Mouse (Mus musculus): ENCODE measurements around the gene Mrpl2. TPM values are rescaled to one million over a fixed set of nuclear protein-coding genes. Genes with fewer than 3 reads are reported as not detected.

Gene Mrpl2
- total RNA-seq, 2 experiments from 2014 or later: 51.1 to 54.3 TPM

DNA sequence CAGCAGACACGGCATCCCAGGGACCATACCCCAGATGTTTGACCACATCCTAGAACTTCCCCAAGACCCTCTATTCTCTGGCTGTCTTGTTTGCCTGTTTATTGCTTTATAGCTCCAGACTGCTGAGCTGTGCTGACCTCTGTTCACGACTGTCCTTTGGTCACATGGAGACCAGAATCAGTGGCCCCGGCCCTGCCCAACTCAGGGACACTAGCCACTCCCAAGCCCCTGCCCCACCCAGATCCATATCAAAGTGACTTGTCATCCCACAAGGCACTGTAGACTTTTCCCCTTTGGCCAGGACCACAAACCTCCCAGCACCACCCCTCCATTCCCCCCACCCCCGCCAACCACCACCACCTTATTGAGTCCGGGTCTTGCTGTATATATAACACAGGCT is 53.2 kb downstream of the Mrpl2 start:
- no peak for DNase-seq (ENCODE audit: low spot score in 2 of 2)

Other genes with a start within 250 kb of the Mrpl2 start
- 1 to 10 TPM; 2.8 to 4.1 TPM for gene Crip3, start 217.3 kb upstream of the Mrpl2 start, total RNA-seq (2021)
- gene Slc22a7, start 207.8 kb upstream of the Mrpl2 start, total RNA-seq (2021): under 1 TPM; 0.19 to 0.39 TPM
- 100 to 1,000 TPM; 123 to 125 TPM for gene Ttbk1, start 158.6 kb upstream of the Mrpl2 start, total RNA-seq (2021)
- gene Dnph1, start 149.5 kb upstream of the Mrpl2 start, total RNA-seq (2021): 1 to 10 TPM; 5.7 TPM
- gene Cul9, start 99.8 kb upstream of the Mrpl2 start, total RNA-seq (2021): 10 to 100 TPM; 42.7 to 43.9 TPM
- gene Srf, start 90.1 kb upstream of the Mrpl2 start, total RNA-seq (2021): 10 to 100 TPM; 62.7 to 65.5 TPM
- gene Ptk7, start 16.7 kb upstream of the Mrpl2 start, total RNA-seq (2021): 10 to 100 TPM; 11.2 to 11.4 TPM
- gene Klc4, start 207 bp upstream of the Mrpl2 start, total RNA-seq (2021): 10 to 100 TPM; 15.1 to 16.7 TPM
- gene Cul7, start 4.1 kb downstream of the Mrpl2 start, total RNA-seq (2021): 10 to 100 TPM; 23.8 to 24.4 TPM
- gene Rrp36, start 28.1 kb downstream of the Mrpl2 start, total RNA-seq (2021): 10 to 100 TPM; 12.5 to 15.7 TPM
- gene Mea1, start 32.6 kb downstream of the Mrpl2 start, total RNA-seq (2021): 100 to 1,000 TPM in 1 of 2 experiments, 10 to 100 TPM in 1; 98.2 to 103 TPM
- 100 to 1,000 TPM; 174 to 176 TPM for gene Klhdc3, start 34.7 kb downstream of the Mrpl2 start, total RNA-seq (2021)
- gene Ppp2r5d, start 58.9 kb downstream of the Mrpl2 start, total RNA-seq (2021): 10 to 100 TPM; 88.1 to 92.2 TPM
- gene Pex6, start 65.2 kb downstream of the Mrpl2 start, total RNA-seq (2021): 10 to 100 TPM; 32.0 to 36.8 TPM
- gene Gnmt, start 82.9 kb downstream of the Mrpl2 start, total RNA-seq (2021): under 1 TPM; 0.76 to 0.98 TPM
- gene Cnpy3, start 106.0 kb downstream of the Mrpl2 start, total RNA-seq (2021): 10 to 100 TPM; 53.9 to 57.2 TPM
- gene Ptcra, start 117.5 kb downstream of the Mrpl2 start, total RNA-seq (2021): under 1 TPM in 1 of 2 experiments, not detected in 1; 0.31 TPM
- 10 to 100 TPM; 12.0 to 12.5 TPM for gene 2310039H08Rik, start 126.4 kb downstream of the Mrpl2 start, total RNA-seq (2021)
- 10 to 100 TPM; 47.5 to 48.7 TPM for gene Rpl7l1, start 136.4 kb downstream of the Mrpl2 start, total RNA-seq (2021)
- 10 to 100 TPM; 38.6 to 43.7 TPM for gene Bicral, start 212.3 kb downstream of the Mrpl2 start, total RNA-seq (2021)
- gene Tbcc, start 244.5 kb downstream of the Mrpl2 start, total RNA-seq (2021): 10 to 100 TPM; 36.4 to 38.2 TPM

All from layer of hippocampus, postnatal 14 days (tissue).